Mouse (Mus musculus) stomach, embryonic 14.5 days (tissue): ENCODE measurements around the gene Pik3r5. TPM values are rescaled to one million over a fixed set of nuclear protein-coding genes. Genes with fewer than 3 reads are reported as not detected.

Experiments used
- ATAC-seq: fragments of 200-750 bp; cut with Nextera tagmentation; 2 replicates; pipeline ENCODE4 v1.8.0; 2017; ENCODE audit warnings: low read depth, moderate TSS enrichment; ENCODE audit not compliant: insufficient number of reproducible peaks, insufficient read depth, low FRiP score
- H3K27ac ChIP-seq: fragments of 300-500 bp; sonication (generic); 2 replicates; pipeline ENCODE4 v1.5.1; 2014; ENCODE audit warnings: mild to moderate bottlenecking, low read length, moderate library complexity, mixed read lengths
- H3K27me3 ChIP-seq: fragments of 300-500 bp; sonication (generic); 2 replicates; pipeline ENCODE4 v1.6.1; 2014; ENCODE audit warnings: low read length, control low read depth, mixed read lengths; ENCODE audit not compliant: control insufficient read depth, insufficient read depth
- H3K36me3 ChIP-seq: fragments of 300-500 bp; sonication (generic); 2 replicates; pipeline ENCODE4 v1.6.1; 2014; ENCODE audit warnings: mild to moderate bottlenecking, control low read depth, low read length, moderate library complexity, mixed read lengths; ENCODE audit not compliant: control insufficient read depth, insufficient read depth
- H3K4me1 ChIP-seq: fragments of 300-500 bp; sonication (generic); 2 replicates; pipeline ENCODE4 v1.6.1; 2014; ENCODE audit warnings: low read length, control low read depth, mixed read lengths; ENCODE audit not compliant: control insufficient read depth, insufficient read depth
- H3K4me2 ChIP-seq: fragments of 300-500 bp; sonication (generic); replicated peaks from 2 replicates; pipeline ENCODE4 v1.6.1; 2014; ENCODE audit warnings: low read depth, low read length, control low read depth
- H3K4me3 ChIP-seq: fragments of 300-500 bp; sonication (generic); 2 replicates; pipeline ENCODE4 v1.5.1; 2014; ENCODE audit warnings: low read depth, low read length, control low read depth
- H3K9ac ChIP-seq: fragments of 300-500 bp; sonication (generic); replicated peaks from 2 replicates; pipeline ENCODE4 v1.6.1; 2014; ENCODE audit warnings: low read depth, mild to moderate bottlenecking, control low read depth, low read length, moderate library complexity, mixed read lengths
- H3K9me3 ChIP-seq: fragments of 300-500 bp; sonication (generic); 2 replicates; pipeline ENCODE4 v1.6.1; 2016; ENCODE audit warnings: low read depth, low read length, control low read depth; ENCODE audit not compliant: control insufficient read depth
- WGBS: fragments of 180-500 bp; shearing (Covaris S2); extraction: QIAGEN DNeasy Blood & Tissue Kit; methylation state at CpG from one replicate; pipeline ENCODE4 v1.1.7; 2014; 5-methylcytosine and 5-hydroxymethylcytosine counted together
- polyA plus RNA-seq: library from polyadenylated mRNA; unstranded; fragments of >200 nt; fragmentation: Nextera tagmentation; extraction: Ambion mirVana; gene quantifications from 2 replicates; pipeline ENCODE4 v1.2.1, GENCODE M21; 2014

Gene Pik3r5
- polyA plus RNA-seq, 1 experiment from 2014 or later = 1.3 TPM

- Histone ChIP-seq H3K9ac (no peak overlapping the region), H3K4me2 (no peak overlapping the region), H3K4me1 (no peaks in the 10 kb centered on the region), H3K27ac (no peak overlapping the region), H3K27me3 (no peaks in the 10 kb centered on the region), H3K36me3 (no peaks in the 10 kb centered on the region), H3K9me3 (no peaks in the 10 kb centered on the region), H3K4me3 (no peak overlapping the region)
- 80% methylated on average over 2 of the region's 2 CpGs for WGBS
- ATAC-seq = no peak
Measured at GRCm38 (mm10) chr11:68434697-68435096, 2.8 kb downstream of the Pik3r5 start.

- no peak overlapping the region for H3K4me3 ChIP-seq
- H3K27ac ChIP-seq = no peak overlapping the region
- no peak overlapping the region for H3K4me2 ChIP-seq
- ATAC-seq = no peak
- 89% methylated on average over 4 of the region's 4 CpGs for WGBS
- no peaks in the 10 kb centered on the region for H3K27me3 ChIP-seq
- no peaks in the 10 kb centered on the region for H3K4me1 ChIP-seq
- no peaks in the 10 kb centered on the region for H3K9me3 ChIP-seq
- no peak overlapping the region for H3K9ac ChIP-seq
- H3K36me3 ChIP-seq = no peaks in the 10 kb centered on the region
Measured at GRCm38 (mm10) chr11:68435601-68436000, 3.7 kb downstream of the Pik3r5 start.

- H3K27ac ChIP-seq = no peak overlapping the region
- no peaks in the 10 kb centered on the region for H3K27me3 ChIP-seq
- H3K4me1 ChIP-seq = no peaks in the 10 kb centered on the region
- WGBS = 81% methylated on average over 5 of the region's 5 CpGs
- no peak overlapping the region for H3K9ac ChIP-seq
- no peaks in the 10 kb centered on the region for H3K9me3 ChIP-seq
- H3K4me3 ChIP-seq = no peak overlapping the region
- no peak overlapping the region for H3K4me2 ChIP-seq
- no peaks in the 10 kb centered on the region for H3K36me3 ChIP-seq
- ATAC-seq = no peak
Measured at GRCm38 (mm10) chr11:68436376-68436775, 4.5 kb downstream of the Pik3r5 start.

GRCm38 (mm10) chr11:68440100-68440499 is 8.2 kb downstream of the Pik3r5 start:
- WGBS = 76% methylated on average over 9 of the region's 9 CpGs
- no peak for ATAC-seq
- no peak overlapping the region for H3K4me2 ChIP-seq
- H3K27ac ChIP-seq = no peak overlapping the region
- H3K4me3 ChIP-seq = no peak overlapping the region
- no peaks in the 10 kb centered on the region for H3K4me1 ChIP-seq
- no peak overlapping the region for H3K9ac ChIP-seq
- H3K9me3 ChIP-seq = no peaks in the 10 kb centered on the region
- H3K36me3 ChIP-seq = no peaks in the 10 kb centered on the region
- H3K27me3 ChIP-seq = no peaks in the 10 kb centered on the region

GRCm38 (mm10) chr11:68440965-68441364 is 9.0 kb downstream of the Pik3r5 start:
- Histone ChIP-seq H3K27me3 (no peaks in the 10 kb centered on the region), H3K4me1 (no peaks in the 10 kb centered on the region), H3K9me3 (no peaks in the 10 kb centered on the region), H3K9ac (no peak overlapping the region), H3K4me3 (no peak overlapping the region), H3K36me3 (no peaks in the 10 kb centered on the region), H3K4me2 (no peak overlapping the region), H3K27ac (no peak overlapping the region)
- no peak for ATAC-seq
- 73% methylated on average over 5 of the region's 5 CpGs for WGBS

- Histone ChIP-seq H3K27me3 (no peaks in the 10 kb centered on the region), H3K4me2 (no peak overlapping the region), H3K36me3 (no peaks in the 10 kb centered on the region), H3K9ac (no peak overlapping the region), H3K27ac (no peak overlapping the region), H3K4me3 (no peak overlapping the region), H3K9me3 (no peaks in the 10 kb centered on the region), H3K4me1 (no peaks in the 10 kb centered on the region)
- ATAC-seq = no peak
- 76% methylated on average over 8 of the region's 8 CpGs for WGBS
Measured at GRCm38 (mm10) chr11:68442346-68442745, 10.4 kb downstream of the Pik3r5 start.

GRCm38 (mm10) chr11:68442983-68443638 is 11.2 kb downstream of the Pik3r5 start:
- no peaks in the 10 kb centered on the region for H3K9me3 ChIP-seq
- ATAC-seq = no peak

GRCm38 (mm10) chr11:68445901-68446300 is 14.0 kb downstream of the Pik3r5 start:
- Histone ChIP-seq H3K27ac (no peak overlapping the region), H3K4me1 (peaks cover under 1% of the 10 kb centered on the region; the same call in 1 of the 2 replicates), H3K9me3 (no peaks in the 10 kb centered on the region), H3K9ac (no peak overlapping the region), H3K4me3 (no peak overlapping the region), H3K36me3 (no peaks in the 10 kb centered on the region), H3K4me2 (no peak overlapping the region), H3K27me3 (no peaks in the 10 kb centered on the region)
- ATAC-seq = no peak
- WGBS = 86% methylated on average over 4 of the region's 4 CpGs

More at GRCm38 (mm10) chr11:68442983-68443638, 11.2 kb downstream of the Pik3r5 start:
- no peaks in the 10 kb centered on the region for H3K4me1 ChIP-seq
- no peak overlapping the region for H3K9ac ChIP-seq
- H3K4me3 ChIP-seq = no peak overlapping the region
- no peak overlapping the region for H3K4me2 ChIP-seq
- H3K27ac ChIP-seq = no peak overlapping the region
- 72% methylated on average over 12 of the region's 12 CpGs for WGBS
- H3K27me3 ChIP-seq = no peaks in the 10 kb centered on the region
- no peaks in the 10 kb centered on the region for H3K36me3 ChIP-seq

GRCm38 (mm10) chr11:68446547-68446946 is 14.6 kb downstream of the Pik3r5 start:
- peaks cover 5% of the 10 kb centered on the region; the same call in 1 of the 2 replicates for H3K4me1 ChIP-seq
- WGBS = 90% methylated on average over 4 of the region's 4 CpGs

More at GRCm38 (mm10) chr11:68446547-68446946, 14.6 kb downstream of the Pik3r5 start:
- Histone ChIP-seq H3K27me3 (no peaks in the 10 kb centered on the region), H3K4me2 (no peak overlapping the region), H3K27ac (no peak overlapping the region), H3K9ac (no peak overlapping the region), H3K36me3 (no peaks in the 10 kb centered on the region), H3K4me3 (no peak overlapping the region), H3K9me3 (no peaks in the 10 kb centered on the region)
- ATAC-seq = no peak
